Mouse (Mus musculus): ENCODE results near the gene Inppl1.

GRCm38 (mm10) chr7:101871296-101871695 lies 33.3 kb upstream of the Inppl1 start:
- TF ChIP-seq CTCF (IDR thresholded peaks at IDR 0.05; ENCODE audit: borderline replicate concordance, insufficient read depth, low read length), result no peak
- TF ChIP-seq POLR2A (IDR thresholded peaks at IDR 0.05; ENCODE audit: low read depth, low read length), result no peak

All from embryonic fibroblast, embryonic 13.5 days (primary cell).